Mouse (Mus musculus): ENCODE measurements around the gene Kcnk15. TPM values are rescaled to one million over a fixed set of nuclear protein-coding genes. Genes with fewer than 3 reads are reported as not detected.
A peak's percentile ranks its signal among the peaks of the same experiment; 100 is the strongest.

Kcnk15 gene
- polyA plus RNA-seq, 1 experiment from 2014 or later: not detected

DNA sequence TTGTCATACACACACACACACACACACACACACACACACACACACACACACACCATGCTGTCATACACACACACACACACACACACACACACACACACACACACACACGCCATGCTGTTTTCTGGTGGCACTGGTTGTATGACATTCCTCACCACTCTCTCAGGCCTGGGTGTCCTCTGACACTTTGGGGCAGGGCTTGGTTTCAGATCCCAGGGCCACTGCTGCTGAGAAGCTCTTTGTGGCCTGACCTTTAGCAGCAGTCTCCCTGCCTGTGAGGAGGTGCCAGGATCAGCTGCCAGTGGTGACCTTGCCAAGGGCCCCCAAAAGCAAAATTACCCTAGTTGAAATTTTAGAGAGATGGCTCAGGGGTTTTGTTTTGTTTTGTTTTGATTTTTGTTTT is 27.6 kb upstream of the Kcnk15 start:
- H3K27me3 ChIP-seq (ENCODE audit: control insufficient read depth, insufficient read depth, low read length): no peaks in the 10 kb centered on the region
- WGBS: 58% methylated on average over 1 of the region's 1 CpGs
- H3K4me1 ChIP-seq (ENCODE audit: control insufficient read depth, insufficient read depth, low read length): peaks cover 4% of the 10 kb centered on the region; the same call in 1 of the 2 replicates
- no peak for ATAC-seq (ENCODE audit: low FRiP score)
- no peak for DNase-seq (ENCODE audit: low spot score, missing footprints)
- no peak overlapping the region for H3K27ac ChIP-seq (ENCODE audit: low read depth, low read length)
- H3K4me2 ChIP-seq: no peak overlapping the region
- no peaks in the 10 kb centered on the region for H3K36me3 ChIP-seq (ENCODE audit: control insufficient read depth, insufficient read depth, low read length)
- no peak overlapping the region for H3K9ac ChIP-seq (ENCODE audit: low read length)
- H3K4me3 ChIP-seq (ENCODE audit: low read depth, low read length): no peak overlapping the region
- no peaks in the 10 kb centered on the region for H3K9me3 ChIP-seq (ENCODE audit: control insufficient read depth, low read length)

DNA sequence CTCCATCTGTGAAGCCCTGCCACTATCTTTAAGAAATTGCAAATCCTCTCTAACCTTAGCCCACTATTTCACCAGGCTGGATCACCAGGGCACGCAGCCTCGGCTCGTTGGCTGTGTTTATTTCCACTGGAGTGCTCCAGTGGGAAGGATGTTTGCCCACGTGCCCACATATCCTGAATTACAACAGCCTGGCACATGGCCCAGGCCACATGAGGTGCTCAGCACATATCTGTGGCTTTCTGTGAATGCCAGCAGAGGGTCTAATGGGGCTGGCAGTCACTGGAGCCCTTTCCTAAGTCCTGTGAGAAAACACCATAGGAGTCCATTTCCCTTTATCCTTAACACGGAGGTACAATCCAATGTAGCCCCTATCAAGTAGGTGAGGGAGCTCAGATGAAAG is 27.0 kb upstream of the Kcnk15 start:
- no peak for DNase-seq (ENCODE audit: low spot score, missing footprints)
- no peak overlapping the region for H3K27ac ChIP-seq (ENCODE audit: low read depth, low read length)
- no peak overlapping the region for H3K4me2 ChIP-seq
- H3K9ac ChIP-seq (ENCODE audit: low read length): no peak overlapping the region
- H3K36me3 ChIP-seq (ENCODE audit: control insufficient read depth, insufficient read depth, low read length): no peaks in the 10 kb centered on the region
- no peak overlapping the region for H3K4me3 ChIP-seq (ENCODE audit: low read depth, low read length)
- H3K27me3 ChIP-seq (ENCODE audit: control insufficient read depth, insufficient read depth, low read length): no peaks in the 10 kb centered on the region
- no peaks in the 10 kb centered on the region for H3K9me3 ChIP-seq (ENCODE audit: control insufficient read depth, low read length)
- WGBS: 80% methylated on average over 5 of the region's 5 CpGs
- ATAC-seq (ENCODE audit: low FRiP score): no peak
- H3K4me1 ChIP-seq (ENCODE audit: control insufficient read depth, insufficient read depth, low read length): peaks cover 4% of the 10 kb centered on the region; the same call in 1 of the 2 replicates

DNA sequence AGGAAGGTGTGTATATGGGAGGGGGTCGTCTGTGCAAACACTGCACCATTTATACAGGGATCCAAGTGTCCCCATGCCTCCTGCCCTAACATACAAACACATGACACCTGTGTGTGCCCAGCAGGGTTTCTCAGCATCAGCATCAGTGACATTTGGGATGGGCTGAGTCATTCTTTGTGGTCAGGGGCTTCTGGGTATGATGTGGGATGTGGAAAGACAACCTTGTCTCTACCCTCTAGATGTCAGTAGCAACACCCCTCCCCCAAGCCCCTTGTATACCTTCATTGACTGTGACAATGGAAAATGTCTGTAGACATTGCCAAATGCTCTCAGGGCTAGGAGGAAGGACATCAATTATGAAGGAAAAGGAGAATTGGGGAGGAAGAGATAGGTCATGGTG is 22.3 kb upstream of the Kcnk15 start:
- Histone ChIP-seq H3K4me3 (ENCODE audit: low read depth, low read length) (no peak overlapping the region), H3K36me3 (ENCODE audit: control insufficient read depth, insufficient read depth, low read length) (no peaks in the 10 kb centered on the region), H3K4me2 (no peak overlapping the region), H3K27me3 (ENCODE audit: control insufficient read depth, insufficient read depth, low read length) (no peaks in the 10 kb centered on the region), H3K27ac (ENCODE audit: low read depth, low read length) (no peak overlapping the region), H3K4me1 (ENCODE audit: control insufficient read depth, insufficient read depth, low read length) (no peaks in the 10 kb centered on the region), H3K9ac (ENCODE audit: low read length) (no peak overlapping the region), H3K9me3 (ENCODE audit: control insufficient read depth, low read length) (no peaks in the 10 kb centered on the region)
- WGBS: 52% methylated on average over 1 of the region's 1 CpGs
- ATAC-seq (ENCODE audit: low FRiP score): no peak
- DNase-seq (ENCODE audit: low spot score, missing footprints): no peak

DNA sequence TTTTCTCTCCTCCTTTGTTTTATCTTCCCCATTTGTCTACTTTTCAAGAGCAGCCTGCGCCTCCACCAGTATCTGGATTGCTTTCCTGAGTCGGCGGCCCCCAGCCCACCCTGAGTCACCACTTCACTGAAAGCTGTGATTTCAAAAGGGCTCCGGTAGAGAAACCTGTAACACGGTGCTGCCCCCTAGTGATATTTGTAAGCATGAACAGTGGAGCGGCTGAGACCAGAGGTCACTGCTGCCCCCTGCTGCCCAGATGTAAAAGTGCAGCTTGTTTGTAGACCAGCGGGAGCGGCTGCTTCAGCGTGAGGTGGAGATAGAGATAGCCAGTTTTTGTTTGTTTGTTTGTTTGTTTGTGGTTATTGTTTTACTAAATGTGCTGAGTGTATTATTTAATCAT is 15.4 kb upstream of the Kcnk15 start:
- Histone ChIP-seq H3K36me3 (ENCODE audit: control insufficient read depth, insufficient read depth, low read length) (no peaks in the 10 kb centered on the region), H3K27ac (ENCODE audit: low read depth, low read length) (no peak overlapping the region), H3K4me3 (ENCODE audit: low read depth, low read length) (no peak overlapping the region), H3K4me2 (no peak overlapping the region), H3K4me1 (ENCODE audit: control insufficient read depth, insufficient read depth, low read length) (no peaks in the 10 kb centered on the region), H3K9ac (ENCODE audit: low read length) (no peak overlapping the region), H3K27me3 (ENCODE audit: control insufficient read depth, insufficient read depth, low read length) (no peaks in the 10 kb centered on the region), H3K9me3 (ENCODE audit: control insufficient read depth, low read length) (no peaks in the 10 kb centered on the region)
- 41% methylated on average over 9 of the region's 9 CpGs for WGBS
- DNase-seq (ENCODE audit: low spot score, missing footprints) (peak; percentile 93), ATAC-seq (ENCODE audit: low FRiP score) (0 out of 2 replicates have a peak, but pooled peaks have one; percentile 61)

DNA sequence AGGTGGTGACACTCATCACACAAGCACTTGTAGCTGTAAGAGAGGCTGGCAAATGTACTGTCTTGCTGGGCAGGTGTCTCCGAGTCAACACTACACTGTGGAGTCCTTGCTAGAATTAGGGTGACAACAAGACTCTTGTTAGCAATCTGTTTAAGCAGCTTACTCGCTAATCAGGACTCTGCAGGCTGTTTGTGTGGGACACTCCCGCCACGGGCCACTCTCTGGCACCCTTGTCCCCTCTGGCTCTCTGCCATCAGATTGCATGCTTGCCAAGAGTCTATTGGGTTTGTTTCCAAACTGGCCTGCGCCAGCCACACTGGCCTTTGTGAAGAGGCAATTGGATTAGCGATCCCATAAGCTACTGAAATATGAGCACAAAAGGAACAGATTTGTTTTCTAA is 13.9 kb upstream of the Kcnk15 start:
- ATAC-seq (ENCODE audit: low FRiP score) (no peak), DNase-seq (ENCODE audit: low spot score, missing footprints) (no peak)
- no peaks in the 10 kb centered on the region for H3K4me1 ChIP-seq (ENCODE audit: control insufficient read depth, insufficient read depth, low read length)
- no peak overlapping the region for H3K4me2 ChIP-seq
- H3K27ac ChIP-seq (ENCODE audit: low read depth, low read length): no peak overlapping the region
- H3K36me3 ChIP-seq (ENCODE audit: control insufficient read depth, insufficient read depth, low read length): no peaks in the 10 kb centered on the region
- H3K9ac ChIP-seq (ENCODE audit: low read length): no peak overlapping the region
- WGBS: 70% methylated on average over 6 of the region's 6 CpGs
- H3K9me3 ChIP-seq (ENCODE audit: control insufficient read depth, low read length): no peaks in the 10 kb centered on the region
- H3K4me3 ChIP-seq (ENCODE audit: low read depth, low read length): no peak overlapping the region
- H3K27me3 ChIP-seq (ENCODE audit: control insufficient read depth, insufficient read depth, low read length): no peaks in the 10 kb centered on the region

DNA sequence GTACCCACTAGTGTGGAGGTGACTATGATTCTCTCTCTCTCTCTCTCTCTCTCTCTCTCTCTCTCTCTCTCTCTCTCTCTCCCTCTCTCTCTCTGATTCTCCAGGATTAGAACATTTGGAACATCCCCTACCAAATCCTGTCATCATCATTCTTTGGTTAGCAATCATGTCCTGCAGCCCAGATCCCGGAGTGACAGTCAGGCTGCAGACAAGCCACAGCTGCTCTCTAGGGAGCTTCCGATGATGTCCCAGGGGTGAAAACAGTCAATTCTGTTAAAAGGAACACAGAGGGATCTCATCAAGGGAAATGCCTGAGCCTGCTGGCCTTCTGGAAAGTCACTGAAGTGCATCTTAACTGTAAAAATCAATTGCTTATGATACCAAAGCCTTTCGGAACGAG is 11.4 kb upstream of the Kcnk15 start:
- Histone ChIP-seq H3K36me3 (ENCODE audit: control insufficient read depth, insufficient read depth, low read length) (no peaks in the 10 kb centered on the region), H3K9ac (ENCODE audit: low read length) (no peak overlapping the region), H3K4me3 (ENCODE audit: low read depth, low read length) (no peak overlapping the region), H3K4me1 (ENCODE audit: control insufficient read depth, insufficient read depth, low read length) (no peaks in the 10 kb centered on the region), H3K9me3 (ENCODE audit: control insufficient read depth, low read length) (no peaks in the 10 kb centered on the region), H3K27ac (ENCODE audit: low read depth, low read length) (no peak overlapping the region), H3K4me2 (no peak overlapping the region), H3K27me3 (ENCODE audit: control insufficient read depth, insufficient read depth, low read length) (no peaks in the 10 kb centered on the region)
- no peak for ATAC-seq (ENCODE audit: low FRiP score)
- no peak for DNase-seq (ENCODE audit: low spot score, missing footprints)
- 76% methylated on average over 4 of the region's 4 CpGs for WGBS

DNA sequence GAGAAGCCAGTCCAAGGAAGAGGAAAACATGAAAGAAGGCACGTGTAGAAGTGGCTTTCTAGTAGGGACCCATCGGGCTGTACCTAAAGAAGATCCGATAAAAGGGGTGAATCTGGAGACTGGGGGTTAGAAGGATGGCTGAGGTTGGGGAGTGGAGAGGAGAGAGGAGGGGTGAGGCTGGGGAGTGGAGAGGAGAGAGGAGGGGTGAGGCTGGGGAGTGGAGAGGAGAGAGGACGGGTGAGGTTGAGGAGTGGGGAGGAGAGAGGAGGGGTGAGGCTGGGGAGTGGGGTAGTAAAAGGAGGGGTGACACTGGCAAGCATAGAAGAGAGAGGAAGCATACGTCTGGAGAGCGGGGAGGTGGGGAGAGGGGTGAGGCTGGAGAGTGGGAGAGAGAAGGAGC is 3.8 kb downstream of the Kcnk15 start:
- ATAC-seq (ENCODE audit: low FRiP score) (no peak), DNase-seq (ENCODE audit: low spot score, missing footprints) (no peak)
- Histone ChIP-seq H3K4me2 (no peak overlapping the region), H3K36me3 (ENCODE audit: control insufficient read depth, insufficient read depth, low read length) (no peaks in the 10 kb centered on the region), H3K27me3 (ENCODE audit: control insufficient read depth, insufficient read depth, low read length) (peaks cover 38% of the 10 kb centered on the region), H3K9ac (ENCODE audit: low read length) (no peak overlapping the region), H3K27ac (ENCODE audit: low read depth, low read length) (no peak overlapping the region), H3K4me3 (ENCODE audit: low read depth, low read length) (no peak overlapping the region), H3K4me1 (ENCODE audit: control insufficient read depth, insufficient read depth, low read length) (peaks cover 3% of the 10 kb centered on the region; the same call in 1 of the 2 replicates), H3K9me3 (ENCODE audit: control insufficient read depth, low read length) (no peaks in the 10 kb centered on the region)
- 83% methylated on average over 6 of the region's 6 CpGs for WGBS

DNA sequence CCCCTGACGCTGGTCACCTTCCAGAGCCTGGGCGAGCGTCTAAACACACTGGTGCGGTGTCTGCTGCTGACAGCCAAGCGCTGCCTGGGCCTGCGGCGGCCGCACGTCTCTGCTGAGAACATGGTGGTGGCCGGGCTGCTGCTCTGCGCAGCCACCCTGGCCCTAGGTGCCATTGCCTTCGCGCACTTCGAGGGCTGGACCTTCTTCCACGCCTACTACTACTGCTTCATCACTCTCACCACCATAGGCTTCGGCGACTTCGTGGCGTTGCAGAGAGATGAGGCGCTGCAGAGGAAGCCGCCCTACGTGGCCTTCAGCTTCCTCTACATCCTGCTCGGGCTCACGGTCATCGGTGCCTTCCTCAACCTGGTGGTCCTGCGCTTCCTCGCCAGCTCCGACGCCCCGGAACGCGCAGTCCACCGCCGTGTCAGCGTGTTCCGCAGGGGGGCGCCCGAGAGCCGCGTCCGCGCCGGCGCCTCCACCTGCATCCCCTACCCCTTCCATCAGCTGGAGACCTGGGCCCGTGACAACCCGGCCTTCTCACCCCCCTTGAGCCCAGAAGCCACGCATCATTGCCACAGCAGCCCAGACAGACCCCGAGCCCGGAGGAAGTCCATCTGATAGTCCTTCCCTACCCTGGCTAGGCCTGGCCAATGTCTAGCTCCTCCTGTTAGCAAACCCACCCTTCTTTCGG is 5.0 kb downstream of the Kcnk15 start:
- DNase-seq (ENCODE audit: low spot score, missing footprints) (peak; percentile 98), ATAC-seq (ENCODE audit: low FRiP score) (peak; percentile 85)
- H3K4me3 ChIP-seq (ENCODE audit: low read depth, low read length): no peak overlapping the region
- 17% methylated on average over 50 of the region's 50 CpGs for WGBS
- H3K27ac ChIP-seq (ENCODE audit: low read depth, low read length): no peak overlapping the region
- H3K36me3 ChIP-seq (ENCODE audit: control insufficient read depth, insufficient read depth, low read length): no peaks in the 10 kb centered on the region
- peak overlapping the region; percentile 23 for H3K4me2 ChIP-seq
- peaks cover 32% of the 10 kb centered on the region for H3K27me3 ChIP-seq (ENCODE audit: control insufficient read depth, insufficient read depth, low read length)
- H3K9me3 ChIP-seq (ENCODE audit: control insufficient read depth, low read length): no peaks in the 10 kb centered on the region
- peaks cover 3% of the 10 kb centered on the region; the same call in 1 of the 2 replicates for H3K4me1 ChIP-seq (ENCODE audit: control insufficient read depth, insufficient read depth, low read length)
- H3K9ac ChIP-seq (ENCODE audit: low read length): peak overlapping the region; percentile 12; the same call in 1 of the 2 replicates

DNA sequence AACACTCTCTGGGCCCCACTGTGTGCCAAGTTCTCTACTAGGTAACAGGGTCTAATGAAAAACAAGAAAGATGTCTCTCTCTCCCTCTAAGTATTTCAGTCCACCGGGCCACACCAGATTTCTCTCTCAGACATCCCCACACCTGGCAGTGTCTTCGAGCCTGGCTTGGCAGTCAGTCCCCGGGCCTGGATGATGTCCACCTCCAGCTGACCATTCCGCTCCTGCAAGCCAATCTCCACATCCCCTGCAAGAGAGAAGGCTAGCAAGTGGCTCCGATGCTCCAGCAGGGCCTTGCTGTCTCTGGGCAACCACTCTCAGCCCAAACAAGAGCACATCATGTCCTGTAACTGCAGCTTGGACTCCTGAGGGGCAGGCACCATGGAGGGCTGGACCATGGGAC is 11.9 kb downstream of the Kcnk15 start:
- ATAC-seq (ENCODE audit: low FRiP score) (no peak), DNase-seq (ENCODE audit: low spot score, missing footprints) (no peak)
- no peak overlapping the region for H3K27ac ChIP-seq (ENCODE audit: low read depth, low read length)
- no peaks in the 10 kb centered on the region for H3K27me3 ChIP-seq (ENCODE audit: control insufficient read depth, insufficient read depth, low read length)
- 94% methylated on average over 5 of the region's 5 CpGs for WGBS
- no peaks in the 10 kb centered on the region for H3K9me3 ChIP-seq (ENCODE audit: control insufficient read depth, low read length)
- H3K4me2 ChIP-seq: no peak overlapping the region
- no peaks in the 10 kb centered on the region for H3K36me3 ChIP-seq (ENCODE audit: control insufficient read depth, insufficient read depth, low read length)
- H3K4me3 ChIP-seq (ENCODE audit: low read depth, low read length): no peak overlapping the region
- no peaks in the 10 kb centered on the region for H3K4me1 ChIP-seq (ENCODE audit: control insufficient read depth, insufficient read depth, low read length)
- H3K9ac ChIP-seq (ENCODE audit: low read length): no peak overlapping the region
